Mouse (Mus musculus): ENCODE data around the gene 4930402H24Rik. TPM values are rescaled to one million over a fixed set of nuclear protein-coding genes. Genes with fewer than 3 reads are reported as not detected.
A peak's percentile ranks its signal among the peaks of the same experiment; 100 is the strongest.

Gene 4930402H24Rik
- total and polyA plus RNA-seq, 3 experiments = 6.1 to 6.2 TPM; not detected in 1

DNA sequence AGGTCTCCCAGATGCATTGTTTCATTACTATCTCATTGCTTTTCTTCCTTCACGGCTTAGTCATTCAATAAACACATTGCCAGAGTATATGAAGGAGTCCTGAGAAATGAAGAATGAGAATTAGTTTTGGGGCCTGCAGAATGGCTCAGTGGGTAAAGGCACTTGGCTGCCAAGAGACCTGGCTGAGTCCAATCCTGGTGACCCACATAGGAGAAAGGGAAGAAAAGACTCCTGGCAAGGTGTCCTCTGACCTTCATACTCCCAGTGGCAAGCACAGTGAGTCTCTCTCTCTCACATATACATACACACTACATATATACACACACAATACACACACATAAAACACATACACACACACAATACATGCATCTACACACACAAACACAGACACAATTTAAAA is 68.1 kb downstream of the 4930402H24Rik start (continued):
- TF ChIP-seq UBTF (IDR thresholded peaks at IDR 0.05; ENCODE audit: borderline replicate concordance, insufficient read depth, low read depth, low read length) (no peak), ZMIZ1 (IDR thresholded peaks at IDR 0.05; ENCODE audit: low read depth, low read length) (no peak)

DNA sequence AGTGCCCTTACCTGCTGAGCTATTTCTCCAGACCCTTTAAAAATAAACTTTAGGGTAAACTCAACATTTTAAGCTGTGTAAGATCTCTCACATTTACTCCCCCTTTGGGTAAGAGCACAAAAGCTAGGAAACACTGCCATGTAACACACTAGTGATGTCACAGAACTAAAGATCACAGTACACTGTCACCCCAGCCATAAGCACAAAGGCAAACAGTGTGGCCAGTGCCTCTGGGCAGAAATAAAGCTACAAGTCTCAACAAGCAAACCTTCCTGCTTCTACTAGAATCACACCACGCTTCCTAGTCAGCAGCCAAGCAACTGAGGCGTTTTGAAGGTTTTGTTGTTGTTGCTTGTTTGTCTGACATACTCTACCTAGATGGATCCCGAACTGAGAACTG is 72.5 kb downstream of the 4930402H24Rik start:
- Histone ChIP-seq H3K9me3 (replicated peaks; ENCODE audit: insufficient read depth, low read length) (no peaks in the 10 kb centered on the region), H3K9ac (ENCODE audit: control insufficient read depth, low read depth, low read length, poor library complexity, severe bottlenecking) (no peak overlapping the region), H3K4me1 (ENCODE audit: control insufficient read depth in 1 of 2, insufficient read depth in 2 of 2, low read length in 2 of 2) (peaks cover 0 to 9% of the 10 kb centered on the region in 2 experiments; a peak in 3 of 4 replicates), H3K4me3 (ENCODE audit: control insufficient read depth in 1 of 2, insufficient read depth in 1 of 2, low read depth in 2 of 2, low read length in 2 of 2) (no peak overlapping the region), H3K27me3 (ENCODE audit: control insufficient read depth in 1 of 2, insufficient read depth in 2 of 2, low read length in 2 of 2) (no peaks in the 10 kb centered on the region), H3K27ac (ENCODE audit: control insufficient read depth, low read depth, low read length) (no peak overlapping the region), H3K36me3 (ENCODE audit: control insufficient read depth in 1 of 2, insufficient read depth in 2 of 2, low read length in 2 of 2) (peaks cover 0 to 12% of the 10 kb centered on the region in 2 experiments; a peak in 2 of 4 replicates), H3K79me2 (ENCODE audit: control insufficient read depth, insufficient read depth, low read length, poor library complexity) (peaks cover 1% of the 10 kb centered on the region)
- TF ChIP-seq USF1 (IDR thresholded peaks at IDR 0.05; ENCODE audit: low read depth, low read length) = no peak
- TF ChIP-seq NELFE (IDR thresholded peaks at IDR 0.05; ENCODE audit: low read depth, low read length) = no peak
- no peak for TF ChIP-seq EP300 (IDR thresholded peaks at IDR 0.05; ENCODE audit: low read depth in 1 of 2, low read length in 2 of 2)
- no peak for TF ChIP-seq MAFK (IDR thresholded peaks at IDR 0.05; ENCODE audit: borderline replicate concordance, low read depth, low read length)
- no peak for DNase-seq (ENCODE audit: low read depth, low spot score)

DNA sequence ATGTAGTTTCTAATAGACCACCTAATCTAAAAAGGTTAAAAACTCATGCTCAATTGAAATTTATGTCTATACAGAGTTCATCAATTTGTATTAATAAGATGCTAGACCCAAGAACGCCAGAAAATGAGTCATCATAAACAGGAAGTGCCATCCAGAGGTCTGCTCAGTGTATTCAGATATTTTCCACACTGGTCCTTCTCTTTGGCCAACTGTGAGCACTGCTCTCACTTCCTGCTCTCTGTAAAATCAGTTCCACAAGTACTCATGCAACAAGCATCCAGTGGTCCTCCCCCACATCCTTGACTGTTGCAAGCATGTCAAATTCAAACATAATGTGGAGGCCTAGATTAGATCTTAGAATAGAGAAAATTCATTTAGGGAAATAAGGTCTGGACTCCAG is 73.6 kb downstream of the 4930402H24Rik start:
- H3K9me3 ChIP-seq (replicated peaks; ENCODE audit: insufficient read depth, low read length) = no peaks in the 10 kb centered on the region

DNA sequence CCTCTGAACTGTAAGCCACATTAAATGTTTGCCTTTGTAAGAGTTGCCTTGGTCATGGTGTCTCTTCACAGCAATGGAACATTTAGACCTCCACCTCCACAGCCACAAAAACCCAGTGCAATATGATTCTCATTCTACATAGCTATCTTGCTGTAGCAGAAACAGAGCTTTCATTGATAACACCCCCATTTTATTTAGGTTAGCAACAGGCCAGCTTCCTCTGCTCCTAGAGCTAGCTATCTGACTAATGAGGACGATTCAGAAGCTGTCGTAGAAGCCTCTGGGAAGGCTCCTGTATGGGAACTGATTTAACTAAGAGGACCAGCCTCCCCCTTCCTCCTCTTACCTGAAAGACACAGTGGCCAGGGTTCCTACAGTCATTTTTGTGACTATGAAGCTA is 74.2 kb downstream of the 4930402H24Rik start:
- DNase-seq (ENCODE audit: low read depth, low spot score) = peak; percentile 67
- Histone ChIP-seq H3K27me3 (ENCODE audit: control insufficient read depth in 1 of 2, insufficient read depth in 2 of 2, low read length in 2 of 2) (no peaks in the 10 kb centered on the region), H3K27ac (ENCODE audit: control insufficient read depth, low read depth, low read length) (no peak overlapping the region), H3K4me1 (ENCODE audit: control insufficient read depth in 1 of 2, insufficient read depth in 2 of 2, low read length in 2 of 2) (peaks cover 0 to 8% of the 10 kb centered on the region in 2 experiments; a peak in 3 of 4 replicates), H3K4me3 (ENCODE audit: control insufficient read depth in 1 of 2, insufficient read depth in 1 of 2, low read depth in 2 of 2, low read length in 2 of 2) (no peak overlapping the region), H3K36me3 (ENCODE audit: control insufficient read depth in 1 of 2, insufficient read depth in 2 of 2, low read length in 2 of 2) (peaks cover 0 to 9% of the 10 kb centered on the region in 2 experiments; a peak in 2 of 4 replicates), H3K9ac (ENCODE audit: control insufficient read depth, low read depth, low read length, poor library complexity, severe bottlenecking) (no peak overlapping the region), H3K9me3 (replicated peaks; ENCODE audit: insufficient read depth, low read length) (no peaks in the 10 kb centered on the region), H3K79me2 (ENCODE audit: control insufficient read depth, insufficient read depth, low read length, poor library complexity) (no peaks in the 10 kb centered on the region; the same call in none of the 2 replicates)
- TF ChIP-seq ETS1 (IDR thresholded peaks at IDR 0.05; ENCODE audit: low read depth, low read length) (0 out of 2 replicates have a peak, but pooled peaks have one; percentile 27), POLR2AphosphoS5 (IDR thresholded peaks at IDR 0.05; ENCODE audit: borderline replicate concordance, low read depth, low read length) (no peak), GATA1 (IDR thresholded peaks at IDR 0.05; ENCODE audit: low read depth, low read length) (peak; percentile 71), TBP (IDR thresholded peaks at IDR 0.05; ENCODE audit: low read depth, low read length) (no peak), RCOR1 (IDR thresholded peaks at IDR 0.05; ENCODE audit: low read depth, low read length) (peak; percentile 64; the same call in 1 of the 2 replicates), TAL1 (IDR thresholded peaks at IDR 0.05; ENCODE audit: low read length) (peak; percentile 59), EP300 (IDR thresholded peaks at IDR 0.05; ENCODE audit: low read depth in 1 of 2, low read length in 2 of 2) (peak; percentile 70 to 71; a peak in 3 of 4 replicates), TCF12 (IDR thresholded peaks at IDR 0.05; ENCODE audit: low read depth, low read length) (peak; percentile 52; the same call in 1 of the 2 replicates)

More for the DNA sequence above, 73.6 kb downstream of the 4930402H24Rik start:
- peak; percentile 44 for DNase-seq (ENCODE audit: low read depth, low spot score)
- no peak overlapping the region for H3K27ac ChIP-seq (ENCODE audit: control insufficient read depth, low read depth, low read length)
- no peak overlapping the region for H3K4me3 ChIP-seq (ENCODE audit: control insufficient read depth in 1 of 2, insufficient read depth in 1 of 2, low read depth in 2 of 2, low read length in 2 of 2)
- H3K36me3 ChIP-seq (ENCODE audit: control insufficient read depth in 1 of 2, insufficient read depth in 2 of 2, low read length in 2 of 2) = peaks cover 0 to 9% of the 10 kb centered on the region in 2 experiments; a peak in 2 of 4 replicates
- no peaks in the 10 kb centered on the region for H3K27me3 ChIP-seq (ENCODE audit: control insufficient read depth in 1 of 2, insufficient read depth in 2 of 2, low read length in 2 of 2)
- no peaks in the 10 kb centered on the region; the same call in none of the 2 replicates for H3K79me2 ChIP-seq (ENCODE audit: control insufficient read depth, insufficient read depth, low read length, poor library complexity)
- H3K4me1 ChIP-seq (ENCODE audit: control insufficient read depth in 1 of 2, insufficient read depth in 2 of 2, low read length in 2 of 2) = peaks cover 0 to 8% of the 10 kb centered on the region in 2 experiments; a peak in 3 of 4 replicates
- TF ChIP-seq CHD2 (IDR thresholded peaks at IDR 0.05; ENCODE audit: low read length) (no peak), USF2 (IDR thresholded peaks at IDR 0.05; ENCODE audit: borderline replicate concordance in 1 of 2, insufficient read depth in 1 of 2, low read depth in 1 of 2, low read length in 2 of 2) (no peak)
- H3K9ac ChIP-seq (ENCODE audit: control insufficient read depth, low read depth, low read length, poor library complexity, severe bottlenecking) = no peak overlapping the region
